Mouse (Mus musculus): ENCODE results near the gene Pakap. TPM values are rescaled to one million over a fixed set of nuclear protein-coding genes. Genes with fewer than 3 reads are reported as not detected.
A peak's percentile ranks its signal among the peaks of the same experiment; 100 is the strongest.

The Pakap gene
- total RNA-seq, 2 experiments from 2014 or later: 73.5 to 80.4 TPM

DNA sequence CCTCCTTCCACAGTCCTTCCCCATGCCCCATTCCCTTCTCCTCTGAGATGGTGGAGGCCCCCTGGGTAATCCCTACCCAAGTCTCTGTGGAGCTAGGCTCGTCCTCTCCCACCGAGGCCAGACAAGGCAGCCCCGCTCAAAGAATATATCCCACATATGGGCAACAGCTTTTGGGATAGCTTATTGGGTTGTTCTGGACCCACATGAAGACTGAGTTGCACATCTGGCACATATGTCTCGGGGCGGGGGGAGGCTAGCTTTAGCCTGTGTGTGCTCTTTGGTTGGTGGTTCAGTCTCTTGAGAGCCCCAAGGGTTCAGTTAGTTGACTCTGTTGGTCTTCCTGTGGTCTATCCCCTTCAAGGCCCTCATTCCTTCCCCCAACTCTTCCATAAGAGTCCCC lies 58.9 kb downstream of the Pakap start:
- DNase-seq: no peak

DNA sequence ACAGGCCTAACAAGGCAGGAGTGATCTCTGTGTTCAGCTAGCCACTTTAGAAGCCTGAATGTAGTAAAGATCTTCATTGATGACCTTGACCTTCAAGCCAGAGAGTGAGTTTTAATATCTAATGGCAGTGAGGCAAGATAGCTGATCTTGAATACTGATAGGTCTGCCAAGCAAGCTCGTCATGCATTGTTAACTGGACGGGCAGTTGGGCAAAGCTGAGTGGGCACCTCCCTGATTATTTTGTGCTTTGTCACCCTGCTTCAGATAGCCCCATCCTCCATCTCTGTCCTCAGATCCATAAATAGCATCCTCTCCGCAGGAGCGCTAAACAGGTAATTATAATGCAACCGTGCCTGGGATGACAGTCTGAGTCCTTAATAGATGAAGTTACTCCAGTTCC lies 64.4 kb downstream of the Pakap start:
- no peak for DNase-seq

DNA sequence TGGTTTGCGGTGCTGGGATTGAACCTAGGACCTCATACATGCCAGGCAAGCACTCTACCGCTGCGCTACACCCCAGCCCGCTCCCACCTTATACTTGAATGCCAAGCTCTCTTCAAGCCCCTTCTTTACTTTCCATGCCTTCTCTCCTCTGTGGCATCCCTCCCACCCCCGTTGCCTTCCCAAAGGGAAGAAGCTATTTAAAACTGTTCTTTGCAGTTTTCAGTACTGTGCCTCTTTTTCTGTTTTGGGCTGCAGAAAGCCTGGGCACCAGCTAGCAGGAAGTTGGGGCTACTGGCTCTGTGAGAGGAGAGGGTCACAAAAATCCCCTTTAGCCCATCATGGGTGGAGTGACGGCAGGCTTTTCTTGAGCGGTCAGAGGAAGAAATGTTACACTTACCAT lies 65.1 kb downstream of the Pakap start:
- DNase-seq: no peak

DNA sequence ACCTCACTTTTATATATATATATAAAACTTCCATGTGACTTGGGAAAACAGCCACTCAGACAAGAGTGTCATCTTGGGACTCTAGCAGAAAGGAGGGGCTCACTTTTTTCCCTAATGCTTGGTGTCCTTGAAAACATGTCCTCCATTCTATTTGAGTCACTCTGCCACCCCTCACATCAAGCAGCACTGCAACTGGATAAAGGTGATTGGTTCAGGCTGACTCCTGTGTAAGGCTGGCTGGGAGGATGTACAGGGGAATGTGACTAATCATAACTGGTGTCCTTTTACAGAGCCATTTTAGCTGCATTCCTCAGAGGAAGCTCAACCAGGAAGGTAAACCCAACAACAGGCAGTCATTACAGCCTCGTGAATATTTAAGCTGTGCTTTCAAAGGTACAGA lies 67.0 kb downstream of the Pakap start:
- DNase-seq: no peak

DNA sequence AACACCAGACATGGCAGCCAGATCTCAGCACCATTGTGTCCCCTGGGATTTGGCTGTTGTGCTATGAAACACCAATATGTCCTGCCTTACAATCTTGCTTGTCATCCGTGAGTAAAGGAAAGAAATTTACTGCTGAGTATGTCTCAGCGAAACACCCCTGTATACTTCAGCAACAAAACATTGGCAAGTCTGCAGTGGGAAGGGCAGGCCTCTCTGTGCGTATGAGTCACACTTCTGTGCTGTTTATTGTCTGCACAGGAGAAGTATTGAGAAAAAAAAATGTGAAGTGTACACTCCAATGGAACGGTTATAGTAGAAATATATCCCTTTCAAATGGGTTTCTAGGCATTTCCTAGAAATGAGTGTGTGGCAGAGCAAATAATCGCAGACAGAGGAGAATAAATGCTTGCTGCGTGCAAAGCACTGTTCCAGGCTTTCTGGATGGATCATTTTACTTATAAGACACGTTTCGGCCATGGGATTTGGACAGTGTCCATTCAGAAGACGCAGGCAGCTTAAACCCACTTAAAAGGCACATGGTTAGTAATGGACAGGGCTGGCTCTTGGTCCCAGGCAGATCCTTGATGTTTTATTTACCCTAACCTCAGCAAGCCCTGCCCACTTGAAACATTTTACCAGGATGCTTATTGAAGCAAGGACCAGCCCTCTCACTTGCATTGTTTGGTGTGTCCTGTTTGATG lies 69.0 kb downstream of the Pakap start:
- no peak for DNase-seq

DNA sequence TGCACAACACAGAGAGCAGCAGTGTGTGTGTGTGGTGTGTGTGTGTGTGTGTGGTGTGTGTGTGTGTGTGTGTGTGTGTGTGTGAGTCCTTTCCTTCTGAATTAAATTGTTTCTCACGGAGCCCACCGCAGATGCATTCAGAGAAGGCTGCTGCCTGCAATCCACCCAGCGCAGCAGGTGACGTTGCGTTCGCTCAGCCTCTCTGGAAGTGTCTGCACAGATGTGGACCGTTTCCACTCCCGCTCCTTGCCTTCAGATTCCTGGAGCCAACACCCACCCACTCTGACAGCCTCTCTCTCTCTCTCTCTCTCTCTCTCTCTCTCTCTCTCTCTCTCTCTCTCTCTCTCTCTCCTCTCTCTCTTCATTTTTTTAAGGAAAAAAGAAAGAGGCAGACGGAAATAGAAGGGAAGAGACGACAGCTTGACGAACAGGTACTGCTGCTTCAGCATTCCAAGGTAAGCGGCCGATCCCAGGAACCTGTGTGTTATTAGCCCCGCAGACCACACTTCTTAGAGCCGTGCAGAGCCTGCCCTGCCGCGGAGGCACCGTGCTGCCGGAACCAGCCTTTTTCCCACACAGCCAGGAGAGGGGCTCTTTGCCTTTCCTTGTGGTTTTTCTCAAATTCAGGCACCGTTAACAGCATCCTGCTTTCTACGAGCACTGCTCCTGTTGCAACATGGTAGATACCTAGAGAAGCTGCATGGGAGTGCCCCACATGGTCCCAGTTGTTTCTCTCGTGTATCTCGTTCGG lies 69.8 kb downstream of the Pakap start:
- no peak for DNase-seq

DNA sequence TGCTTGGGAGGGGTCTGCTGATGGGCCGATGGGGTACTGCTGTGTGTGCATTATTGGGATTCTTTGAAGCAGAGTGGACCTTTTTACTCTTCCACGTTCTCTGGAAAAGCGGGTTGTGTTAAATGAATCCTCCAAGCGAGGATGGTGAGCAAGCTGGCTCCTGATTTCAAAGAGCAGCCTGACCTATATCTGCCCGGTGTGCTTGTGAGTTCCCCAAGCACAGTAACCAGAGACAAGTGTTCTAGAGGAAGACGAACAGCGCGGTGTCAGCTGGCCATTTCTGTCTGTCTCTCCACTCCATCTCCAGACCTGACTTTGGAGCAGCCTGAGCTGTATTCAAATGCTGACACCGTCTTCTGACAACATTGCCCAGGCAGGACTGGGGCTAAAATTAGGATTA lies 71.0 kb downstream of the Pakap start:
- no peak for DNase-seq

DNA sequence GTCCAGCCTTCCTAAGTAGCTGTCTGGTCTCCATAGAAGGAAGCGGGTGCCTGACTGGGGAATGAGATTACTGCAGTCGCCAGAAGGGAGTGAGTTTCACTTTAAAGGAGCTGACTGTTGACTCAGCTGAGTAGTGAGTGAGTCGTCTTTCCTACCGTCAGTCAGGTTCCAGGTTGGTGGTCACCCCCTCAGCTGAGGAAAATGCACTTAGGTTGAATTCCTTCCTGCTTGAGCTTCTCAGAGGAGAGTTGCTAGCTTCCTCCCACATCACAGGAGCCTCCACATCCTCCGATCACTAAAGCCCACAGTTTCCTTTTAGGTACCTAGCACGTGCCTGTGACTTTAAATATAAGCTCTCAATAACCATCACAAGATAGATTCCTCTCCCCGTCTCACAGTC lies 72.2 kb downstream of the Pakap start:
- DNase-seq: no peak

DNA sequence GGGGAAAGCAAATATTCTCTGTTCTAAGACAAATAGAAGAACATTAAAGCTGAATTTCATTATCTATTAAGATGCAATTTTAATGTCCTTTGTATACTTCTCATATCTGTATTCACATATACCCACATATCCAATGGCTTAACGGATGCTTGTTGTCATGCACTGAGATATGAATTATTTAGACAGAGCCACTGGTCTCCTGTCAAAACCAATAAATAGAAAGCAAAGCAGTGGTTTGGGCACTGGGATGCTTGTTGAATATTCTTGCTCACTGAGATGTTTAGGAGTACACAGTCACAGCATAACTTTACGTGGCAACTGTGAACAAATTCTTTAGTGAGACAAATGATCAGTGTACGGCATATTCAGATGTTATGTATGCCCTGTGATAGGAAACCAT lies 73.0 kb downstream of the Pakap start:
- no peak for DNase-seq

DNA sequence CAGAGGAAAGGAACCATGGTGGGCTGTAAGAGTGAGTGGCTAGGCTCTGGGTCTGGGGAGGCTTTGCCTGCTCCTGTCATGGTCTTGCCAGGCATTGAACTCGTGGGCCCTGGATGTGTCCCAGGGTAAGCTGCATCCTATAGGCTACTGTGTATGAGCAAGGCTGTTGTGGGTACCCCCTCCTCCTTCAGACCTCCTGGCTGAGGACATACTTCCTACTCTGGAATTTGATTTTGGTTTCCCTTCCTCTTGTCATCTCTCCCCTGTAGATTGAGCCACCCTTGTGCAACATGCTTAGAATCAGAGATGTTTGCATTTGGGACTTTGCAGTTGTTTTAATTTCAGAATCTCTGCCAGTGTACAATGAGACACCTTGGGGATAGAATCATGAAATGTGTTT lies 83.0 kb downstream of the Pakap start:
- DNase-seq: no peak

DNA sequence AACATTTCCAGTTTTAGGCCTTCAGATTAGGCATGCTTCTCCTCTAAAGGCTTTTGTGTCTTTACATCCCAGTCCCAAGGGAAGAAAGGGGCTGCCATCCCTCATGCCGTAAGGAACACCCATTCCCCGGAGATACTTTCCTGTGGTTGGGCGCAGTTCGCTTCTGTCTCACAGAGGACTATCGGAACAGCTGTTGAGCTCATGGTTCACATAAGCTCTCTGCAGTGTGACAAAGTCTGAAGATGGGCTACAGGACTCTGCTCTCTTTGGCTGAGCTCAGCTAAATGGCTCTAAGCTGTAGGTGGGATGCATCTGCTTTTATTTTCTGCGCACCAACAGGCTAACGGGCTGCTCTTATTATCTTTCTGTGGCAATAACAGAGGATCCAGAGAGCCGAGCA lies 83.6 kb downstream of the Pakap start:
- DNase-seq: no peak

DNA sequence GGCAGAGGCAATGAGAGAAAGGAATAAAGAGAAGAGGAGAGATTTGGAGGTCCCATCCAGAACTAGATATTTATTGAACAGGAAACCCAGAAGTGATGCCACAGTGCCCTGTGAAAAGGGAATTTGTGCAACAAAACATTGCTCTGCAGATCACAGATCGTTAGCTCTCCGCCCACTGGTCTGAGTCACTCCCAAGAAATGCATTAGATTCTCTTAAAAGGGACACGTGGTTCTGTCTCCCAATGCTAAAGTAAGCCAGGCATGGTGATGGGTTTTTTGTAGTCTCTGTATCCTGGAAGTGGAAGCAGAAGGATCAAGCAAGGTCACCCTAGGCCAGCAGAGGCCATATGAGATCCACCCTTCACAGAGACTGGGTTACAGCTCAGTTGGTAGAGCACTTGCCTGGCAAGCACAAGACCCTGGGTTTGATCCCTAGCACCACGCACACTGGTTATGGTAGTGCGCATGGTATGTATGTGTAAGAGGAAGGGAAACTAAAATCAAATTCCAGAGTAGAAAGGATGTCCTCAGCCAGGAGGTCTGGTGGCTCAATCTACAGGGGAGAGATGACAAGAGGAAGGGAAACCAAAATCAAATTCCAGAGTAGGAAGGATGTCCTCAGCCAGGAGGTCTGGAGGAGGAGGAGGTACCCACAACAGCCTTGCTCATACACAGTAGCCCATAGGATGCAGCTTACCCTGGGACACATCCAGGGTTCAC lies 84.4 kb downstream of the Pakap start:
- DNase-seq: no peak

DNA sequence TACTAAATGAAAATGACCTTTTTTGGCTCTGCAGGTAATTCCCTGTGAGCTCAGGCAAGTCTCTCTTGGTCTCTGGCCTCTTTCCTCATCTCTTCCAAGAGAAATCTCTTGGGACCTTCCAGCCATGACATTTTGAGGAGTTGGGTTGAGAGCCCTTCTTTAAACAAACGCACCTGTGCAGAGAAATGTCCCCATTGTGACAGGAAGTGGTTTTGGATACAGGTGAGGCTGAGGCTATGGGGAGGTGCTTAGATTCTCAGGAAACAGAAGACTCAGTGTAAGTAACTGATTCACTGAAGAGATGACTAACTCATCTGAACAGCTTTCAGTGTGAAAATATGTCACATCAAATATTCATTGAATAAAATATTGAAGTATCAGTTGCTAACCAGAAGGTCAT lies 88.0 kb downstream of the Pakap start:
- DNase-seq: no peak

DNA sequence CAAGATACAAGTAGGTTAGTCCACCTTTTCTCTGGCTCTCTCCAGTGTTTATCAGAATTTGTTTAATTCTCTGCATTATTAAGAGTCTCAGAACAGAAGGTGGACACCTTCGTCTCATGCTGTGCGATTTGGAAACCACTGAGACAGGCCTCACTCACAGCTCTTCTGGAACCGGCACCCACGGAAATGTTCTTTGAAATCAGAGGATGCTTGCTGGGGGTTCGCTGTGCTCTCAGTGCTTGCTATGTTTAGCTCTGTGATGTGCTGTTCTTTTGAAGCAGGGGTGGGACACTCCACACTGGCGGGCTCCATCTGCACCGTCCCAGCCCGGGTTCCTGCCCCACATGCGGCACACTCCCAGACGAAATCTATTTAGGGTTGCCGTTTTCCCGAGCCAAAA lies 88.4 kb downstream of the Pakap start:
- no peak for DNase-seq

DNA sequence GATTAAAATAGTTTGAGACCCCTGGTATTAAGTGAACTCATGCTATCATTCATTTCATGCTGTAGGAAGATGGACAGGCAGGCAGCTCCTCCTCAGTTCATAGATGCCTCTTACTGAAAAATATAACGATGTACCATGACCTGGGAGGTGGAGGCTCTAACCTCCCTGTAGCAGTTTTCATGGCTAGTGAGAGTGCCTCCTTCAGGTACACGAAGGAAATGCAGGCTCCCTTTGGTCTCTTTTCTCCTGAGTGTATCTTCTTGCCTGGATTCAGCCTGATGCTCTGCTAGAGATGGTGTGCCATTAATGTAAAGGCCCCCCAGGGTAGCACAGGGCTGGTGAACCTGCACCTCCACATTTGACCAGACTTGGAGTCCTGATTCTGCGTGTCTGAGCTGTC lies 88.9 kb downstream of the Pakap start:
- no peak for DNase-seq

DNA sequence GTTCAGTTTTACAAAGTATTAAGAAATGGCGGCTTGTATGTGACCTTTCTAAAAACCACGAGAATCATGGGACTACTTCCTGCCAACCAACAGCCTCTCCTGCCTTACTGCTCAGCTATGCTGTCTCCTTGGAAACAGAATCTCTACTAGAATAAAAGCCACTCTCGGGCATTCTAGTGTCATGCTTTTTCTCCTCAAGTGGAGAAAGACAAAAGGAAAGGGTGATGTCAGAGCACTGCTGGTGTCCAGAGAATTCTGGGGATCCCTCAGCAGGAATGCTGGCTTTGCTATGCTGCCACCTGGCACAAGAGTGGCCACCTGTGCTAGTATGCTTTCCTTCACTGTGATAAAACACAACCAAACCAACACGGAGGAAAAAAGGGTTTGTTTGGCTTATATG lies 92.5 kb downstream of the Pakap start:
- DNase-seq: no peak

DNA sequence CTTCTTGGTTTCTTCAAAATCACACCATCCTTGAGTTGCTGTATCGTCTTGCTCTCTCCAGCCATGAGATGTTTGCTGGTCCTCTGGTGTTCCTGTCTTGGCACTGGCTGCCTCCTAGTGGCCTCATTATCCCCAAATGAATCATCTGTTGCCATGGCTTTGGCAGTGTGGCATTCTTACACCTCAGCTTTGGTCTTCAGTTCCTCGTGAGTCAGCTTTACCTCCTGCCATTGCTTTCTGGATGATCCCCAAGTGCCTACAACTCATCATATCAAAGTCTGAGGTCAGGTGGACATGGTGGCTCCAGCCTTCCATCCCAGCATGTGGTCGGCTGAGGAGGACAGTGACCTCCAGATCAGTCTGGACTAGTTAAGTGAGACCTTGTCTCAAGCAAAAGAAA lies 98.1 kb downstream of the Pakap start:
- DNase-seq: no peak

DNA sequence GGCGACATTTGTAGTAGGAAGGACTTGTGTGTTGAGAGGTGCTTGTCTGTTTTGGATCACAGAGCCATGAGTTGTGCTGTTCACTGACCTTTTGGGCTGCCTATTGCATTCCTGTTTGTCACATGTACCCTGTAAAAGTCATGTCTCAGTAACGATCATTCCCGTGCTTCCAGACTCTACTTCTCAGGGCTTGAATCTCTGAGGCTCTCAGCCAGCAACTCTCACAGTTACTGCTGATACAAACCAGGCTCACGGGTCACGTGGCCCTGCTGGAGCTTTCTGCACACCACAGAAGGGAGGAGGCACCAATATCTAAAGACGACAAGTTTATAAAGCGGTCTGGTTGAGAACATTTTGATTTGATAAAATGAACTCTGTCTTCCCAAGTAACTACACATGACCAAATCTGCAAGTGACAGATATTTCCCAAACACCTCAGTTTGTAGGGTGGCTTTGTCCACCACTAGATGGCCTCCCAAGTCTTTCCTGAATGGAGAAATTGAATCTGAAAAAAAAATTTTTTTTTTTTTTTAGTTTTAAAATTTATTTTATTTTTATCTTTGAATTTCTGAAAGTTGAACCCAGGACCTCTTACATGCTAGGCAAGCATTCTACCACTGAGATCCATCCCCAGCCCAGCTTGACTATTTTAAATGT lies 103.0 kb downstream of the Pakap start:
- DNase-seq: peak; percentile 74

DNA sequence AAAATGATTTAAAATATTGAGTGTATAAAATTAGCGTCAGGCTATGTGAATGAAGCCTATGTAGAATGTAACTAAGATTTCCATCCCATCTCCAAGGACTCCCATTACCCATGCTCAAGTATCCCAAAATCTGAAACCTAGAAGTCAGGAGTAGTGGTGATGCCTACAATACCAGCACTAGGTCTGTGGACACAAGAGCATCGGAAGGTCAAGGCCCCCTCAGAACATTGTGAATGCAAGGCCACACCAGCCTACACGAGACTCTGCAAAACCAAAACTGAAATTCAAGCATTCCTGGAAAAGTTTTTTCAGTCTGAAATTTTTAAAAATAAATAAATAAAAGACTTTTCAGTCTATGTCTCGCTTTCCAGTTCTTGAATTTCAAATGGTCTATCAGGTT lies 104.6 kb downstream of the Pakap start:
- DNase-seq: no peak

DNA sequence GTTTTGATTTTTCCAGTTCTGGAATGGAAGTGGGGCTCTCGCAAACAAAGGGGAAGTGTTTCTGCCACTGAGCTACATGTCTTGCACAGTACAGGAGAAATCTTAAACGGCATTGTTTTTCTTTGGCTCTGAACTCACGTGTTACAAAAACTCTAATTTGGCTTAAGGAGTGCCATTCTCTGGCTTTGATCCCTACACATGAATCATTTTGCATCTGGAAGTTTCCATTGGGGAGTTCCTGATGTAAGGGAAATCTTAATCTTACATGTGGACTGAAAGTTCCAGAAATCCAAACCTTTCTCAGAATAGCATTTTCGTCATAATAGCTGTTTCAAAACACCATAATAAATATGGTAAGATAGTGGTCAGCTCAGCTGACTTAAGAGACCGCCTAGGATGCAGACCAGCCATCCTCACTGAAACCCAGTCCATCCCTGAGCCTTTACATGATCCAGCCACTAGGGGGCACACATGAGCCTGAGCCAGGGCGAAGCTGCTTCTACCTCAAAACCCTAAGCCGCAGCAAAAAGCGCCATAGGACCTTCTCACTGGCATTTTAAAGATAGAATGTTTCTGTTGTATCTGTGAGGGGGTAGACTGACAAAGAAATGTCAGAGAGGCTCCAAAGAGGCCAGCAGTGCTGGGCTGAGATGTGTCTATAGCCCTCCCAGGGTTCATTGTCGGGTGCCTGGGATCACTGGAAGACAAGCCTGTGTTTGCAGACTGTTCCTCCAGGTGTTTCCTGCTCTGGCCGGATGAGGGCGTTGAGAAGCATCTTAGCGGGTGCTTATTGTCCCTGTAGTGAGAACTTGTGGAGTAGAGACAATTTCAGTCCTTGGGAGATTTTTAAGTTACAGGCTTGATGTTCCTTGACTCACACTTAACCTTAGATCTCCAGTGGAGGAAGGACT lies 105.3 kb downstream of the Pakap start:
- peak; percentile 95 for DNase-seq

DNA sequence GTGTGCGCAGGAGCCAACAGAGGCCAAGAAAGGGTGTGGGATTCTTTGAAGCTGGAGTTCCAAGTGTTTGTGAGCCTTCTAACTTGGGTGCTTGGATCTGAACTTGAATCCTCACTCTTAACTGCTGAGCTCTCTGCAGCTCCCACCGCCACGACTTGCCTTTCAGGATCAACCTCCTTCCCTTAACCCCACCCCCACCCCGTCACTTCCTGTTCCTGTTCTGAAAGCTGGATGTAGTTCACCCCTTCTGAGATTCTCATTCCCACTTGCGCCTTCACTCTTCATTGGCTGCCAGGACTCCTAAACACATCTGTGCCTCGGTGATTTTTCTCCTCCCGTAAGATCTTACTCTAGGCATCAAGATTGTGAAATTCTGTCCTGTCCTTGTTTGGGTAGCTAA lies 106.4 kb downstream of the Pakap start:
- DNase-seq: no peak

DNA sequence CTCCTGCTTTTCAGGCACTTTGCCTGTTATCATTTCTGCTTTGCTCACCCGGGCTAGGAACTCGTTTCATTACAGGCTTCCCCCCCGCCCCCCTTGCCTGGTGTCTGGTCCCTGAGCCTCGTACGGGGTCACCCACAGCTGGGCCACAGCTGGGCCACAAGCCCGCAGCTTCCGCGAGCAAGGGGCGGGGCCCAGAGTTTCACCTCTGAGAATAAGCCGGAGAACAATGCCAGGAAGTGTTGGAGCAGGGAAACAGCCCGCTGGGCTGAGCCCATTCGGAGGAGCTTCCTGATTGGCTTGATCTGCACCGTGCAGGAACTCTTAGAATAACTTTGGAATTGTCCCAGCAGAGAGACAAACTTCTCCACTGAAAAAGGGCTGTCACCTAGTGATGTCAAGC lies 107.4 kb downstream of the Pakap start:
- peak; percentile 88 for DNase-seq
